Mouse (Mus musculus): ENCODE results near the gene Synpo2. TPM values are rescaled to one million over a fixed set of nuclear protein-coding genes. Genes with fewer than 3 reads are reported as not detected.

Gene Synpo2
- polyA plus RNA-seq, 1 experiment from 2014 or later: 2.8 TPM

DNA sequence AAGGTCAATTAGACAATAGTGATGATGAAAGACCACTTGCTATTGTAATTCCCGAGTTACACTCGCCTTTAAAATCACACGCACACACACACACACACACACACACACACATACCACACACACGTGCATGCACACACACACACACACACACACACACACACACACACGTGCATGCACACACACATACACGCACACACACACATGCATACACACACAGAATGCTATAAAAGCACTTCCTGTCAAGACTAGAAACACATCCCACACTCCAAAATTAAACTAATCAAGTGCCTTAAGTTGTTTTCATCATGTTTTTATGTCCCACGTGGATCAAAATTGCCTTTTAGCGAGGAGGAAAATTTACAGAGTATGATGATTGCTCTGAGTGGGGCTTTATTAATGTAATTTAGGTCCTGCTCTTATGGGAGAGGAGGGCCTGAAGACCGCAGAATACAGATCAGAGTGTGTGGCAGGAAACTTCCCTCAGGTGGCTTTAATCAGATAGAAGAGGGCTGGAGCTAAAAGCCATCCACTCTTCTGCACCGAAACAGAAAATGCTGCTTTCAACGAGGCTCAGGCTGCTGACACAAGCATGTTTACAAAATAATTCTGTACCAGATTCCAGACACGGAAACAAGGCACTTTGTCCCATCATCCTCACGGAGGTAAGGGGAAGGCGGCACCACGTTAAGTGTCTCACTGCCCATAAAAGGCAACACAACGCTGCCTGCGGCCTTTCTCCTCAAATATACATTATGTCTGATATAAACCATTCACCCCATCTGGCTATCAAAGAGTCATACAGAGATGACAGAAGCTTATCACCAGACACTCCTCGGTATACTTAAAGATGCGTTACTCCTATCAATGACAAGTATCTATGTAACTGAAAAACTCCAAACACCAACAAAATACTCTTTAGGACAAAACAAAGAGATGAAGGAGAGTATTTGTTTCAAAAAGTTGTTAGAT lies 59.3 kb downstream of the Synpo2 start:
- WGBS: 77% methylated on average over 19 of the region's 19 CpGs
- ATAC-seq (ENCODE audit: low read depth): no peak

DNA sequence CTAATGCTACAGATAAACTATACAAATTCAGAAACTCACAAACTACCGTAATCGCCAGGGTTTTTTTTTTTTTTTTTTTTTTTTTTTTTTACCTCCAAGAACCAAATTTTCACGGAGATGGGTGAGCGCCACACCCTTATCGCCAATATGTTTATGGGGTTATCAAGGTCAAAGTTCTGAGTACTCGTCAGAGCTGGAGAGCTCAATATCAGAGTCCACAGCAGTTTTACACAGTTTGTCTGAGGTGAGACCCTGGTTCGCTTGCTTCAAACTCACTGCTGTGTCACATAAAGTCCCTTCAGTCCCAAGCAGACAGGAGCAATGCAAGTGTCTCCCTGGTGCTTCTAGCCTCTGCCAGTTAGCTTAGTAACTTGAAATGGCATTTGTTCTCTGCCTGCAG lies 60.8 kb downstream of the Synpo2 start:
- ATAC-seq (ENCODE audit: low read depth): no peak
- Histone ChIP-seq H3K27ac (ENCODE audit: low read depth, low read length) (no peak overlapping the region), H3K4me1 (ENCODE audit: control insufficient read depth, insufficient read depth, low read length) (no peaks in the 10 kb centered on the region), H3K9me3 (ENCODE audit: control insufficient read depth, low read length) (no peaks in the 10 kb centered on the region), H3K4me2 (ENCODE audit: low read depth, low read length) (no peak overlapping the region), H3K4me3 (ENCODE audit: low read depth, low read length) (no peak overlapping the region), H3K27me3 (ENCODE audit: control insufficient read depth, insufficient read depth, low read length) (no peaks in the 10 kb centered on the region), H3K36me3 (ENCODE audit: control insufficient read depth, insufficient read depth, low read length) (no peaks in the 10 kb centered on the region), H3K9ac (replicated peaks; ENCODE audit: low read depth, low read length) (no peak overlapping the region)
- WGBS: 91% methylated on average over 7 of the region's 7 CpGs

More for the DNA sequence above, 59.3 kb downstream of the Synpo2 start:
- Histone ChIP-seq H3K9me3 (ENCODE audit: control insufficient read depth, low read length) (no peaks in the 10 kb centered on the region), H3K36me3 (ENCODE audit: control insufficient read depth, insufficient read depth, low read length) (no peaks in the 10 kb centered on the region), H3K4me1 (ENCODE audit: control insufficient read depth, insufficient read depth, low read length) (no peaks in the 10 kb centered on the region), H3K4me3 (ENCODE audit: low read depth, low read length) (no peak overlapping the region), H3K4me2 (ENCODE audit: low read depth, low read length) (no peak overlapping the region), H3K27me3 (ENCODE audit: control insufficient read depth, insufficient read depth, low read length) (no peaks in the 10 kb centered on the region), H3K27ac (ENCODE audit: low read depth, low read length) (no peak overlapping the region), H3K9ac (replicated peaks; ENCODE audit: low read depth, low read length) (no peak overlapping the region)

DNA sequence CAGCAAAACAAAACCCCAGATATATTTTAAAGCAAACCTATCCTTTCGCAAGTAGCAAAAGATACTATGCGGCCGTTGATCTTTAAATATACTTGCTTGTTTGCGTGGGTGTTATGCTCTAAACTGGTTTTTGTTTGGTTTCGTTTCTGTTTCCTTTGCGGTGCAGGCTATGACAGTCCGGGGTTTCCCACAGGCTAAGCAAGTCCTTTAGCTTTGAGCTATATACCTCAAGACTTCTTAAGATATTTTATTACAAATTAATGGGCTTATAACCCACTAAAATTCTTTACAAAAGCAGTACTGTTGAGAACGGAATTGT lies 61.6 kb downstream of the Synpo2 start:
- Histone ChIP-seq H3K9me3 (ENCODE audit: control insufficient read depth, low read length) (no peaks in the 10 kb centered on the region), H3K36me3 (ENCODE audit: control insufficient read depth, insufficient read depth, low read length) (no peaks in the 10 kb centered on the region), H3K9ac (replicated peaks; ENCODE audit: low read depth, low read length) (no peak overlapping the region), H3K4me2 (ENCODE audit: low read depth, low read length) (no peak overlapping the region), H3K27me3 (ENCODE audit: control insufficient read depth, insufficient read depth, low read length) (no peaks in the 10 kb centered on the region), H3K27ac (ENCODE audit: low read depth, low read length) (no peak overlapping the region), H3K4me3 (ENCODE audit: low read depth, low read length) (no peak overlapping the region), H3K4me1 (ENCODE audit: control insufficient read depth, insufficient read depth, low read length) (no peaks in the 10 kb centered on the region)
- no peak for ATAC-seq (ENCODE audit: low read depth)
- 94% methylated on average over 8 of the region's 8 CpGs for WGBS

- no peaks in the 10 kb centered on the region for H3K27me3 ChIP-seq (ENCODE audit: control insufficient read depth, insufficient read depth, low read length)
- H3K27ac ChIP-seq (ENCODE audit: low read depth, low read length): no peak overlapping the region
- WGBS: 76% methylated on average over 21 of the region's 21 CpGs
- no peaks in the 10 kb centered on the region for H3K36me3 ChIP-seq (ENCODE audit: control insufficient read depth, insufficient read depth, low read length)
- no peaks in the 10 kb centered on the region for H3K9me3 ChIP-seq (ENCODE audit: control insufficient read depth, low read length)
- ATAC-seq (ENCODE audit: low read depth): no peak
- H3K4me1 ChIP-seq (ENCODE audit: control insufficient read depth, insufficient read depth, low read length): no peaks in the 10 kb centered on the region
- H3K4me2 ChIP-seq (ENCODE audit: low read depth, low read length): no peak overlapping the region
- no peak overlapping the region for H3K4me3 ChIP-seq (ENCODE audit: low read depth, low read length)
- H3K9ac ChIP-seq (replicated peaks; ENCODE audit: low read depth, low read length): no peak overlapping the region
These were observed 62.2 kb downstream of the Synpo2 start for GRCm38 (mm10) chr3:123173553-123174378.

DNA sequence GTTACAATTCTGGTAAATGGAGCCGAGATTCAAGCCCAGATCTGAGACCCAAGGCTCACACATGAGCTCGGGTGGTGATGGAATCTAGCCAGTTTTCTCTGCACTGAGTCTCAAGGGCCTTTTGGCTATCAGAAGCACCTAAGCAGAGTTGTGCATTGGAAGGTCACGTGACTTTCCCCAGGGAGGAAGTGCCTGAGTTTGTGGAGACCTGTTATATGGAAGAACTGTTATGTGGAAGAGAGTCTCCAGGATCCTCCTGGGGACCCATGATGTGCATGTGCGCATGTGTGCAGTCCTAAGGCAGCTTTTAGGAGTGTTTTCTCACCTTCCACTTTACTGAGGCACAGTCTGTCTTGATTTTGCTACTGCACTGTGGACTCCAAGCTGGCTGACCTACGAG lies 63.8 kb downstream of the Synpo2 start:
- Histone ChIP-seq H3K27me3 (ENCODE audit: control insufficient read depth, insufficient read depth, low read length) (no peaks in the 10 kb centered on the region), H3K4me3 (ENCODE audit: low read depth, low read length) (no peak overlapping the region), H3K4me2 (ENCODE audit: low read depth, low read length) (no peak overlapping the region), H3K27ac (ENCODE audit: low read depth, low read length) (no peak overlapping the region), H3K9ac (replicated peaks; ENCODE audit: low read depth, low read length) (no peak overlapping the region), H3K4me1 (ENCODE audit: control insufficient read depth, insufficient read depth, low read length) (no peaks in the 10 kb centered on the region), H3K36me3 (ENCODE audit: control insufficient read depth, insufficient read depth, low read length) (no peaks in the 10 kb centered on the region), H3K9me3 (ENCODE audit: control insufficient read depth, low read length) (no peaks in the 10 kb centered on the region)
- no peak for ATAC-seq (ENCODE audit: low read depth)
- WGBS: 91% methylated on average over 5 of the region's 5 CpGs

- Histone ChIP-seq H3K9ac (replicated peaks; ENCODE audit: low read depth, low read length) (no peak overlapping the region), H3K4me2 (ENCODE audit: low read depth, low read length) (no peak overlapping the region), H3K27me3 (ENCODE audit: control insufficient read depth, insufficient read depth, low read length) (0 out of 2 replicates have a peak, but pooled peaks cover 2% of the 10 kb centered on the region), H3K9me3 (ENCODE audit: control insufficient read depth, low read length) (no peaks in the 10 kb centered on the region), H3K27ac (ENCODE audit: low read depth, low read length) (no peak overlapping the region), H3K4me1 (ENCODE audit: control insufficient read depth, insufficient read depth, low read length) (no peaks in the 10 kb centered on the region), H3K36me3 (ENCODE audit: control insufficient read depth, insufficient read depth, low read length) (no peaks in the 10 kb centered on the region), H3K4me3 (ENCODE audit: low read depth, low read length) (no peak overlapping the region)
- ATAC-seq (ENCODE audit: low read depth): no peak
- WGBS: 93% methylated on average over 4 of the region's 4 CpGs
These were observed 66.6 kb downstream of the Synpo2 start for GRCm38 (mm10) chr3:123169398-123169797.

GRCm38 (mm10) chr3:123168815-123169214 lies 67.1 kb downstream of the Synpo2 start:
- no peak overlapping the region for H3K9ac ChIP-seq (replicated peaks; ENCODE audit: low read depth, low read length)
- 11% methylated on average over 5 of the region's 5 CpGs for WGBS
- H3K4me2 ChIP-seq (ENCODE audit: low read depth, low read length): no peak overlapping the region
- no peaks in the 10 kb centered on the region for H3K4me1 ChIP-seq (ENCODE audit: control insufficient read depth, insufficient read depth, low read length)
- no peaks in the 10 kb centered on the region for H3K36me3 ChIP-seq (ENCODE audit: control insufficient read depth, insufficient read depth, low read length)
- 0 out of 2 replicates have a peak, but pooled peaks cover 2% of the 10 kb centered on the region for H3K27me3 ChIP-seq (ENCODE audit: control insufficient read depth, insufficient read depth, low read length)
- H3K9me3 ChIP-seq (ENCODE audit: control insufficient read depth, low read length): no peaks in the 10 kb centered on the region
- peak; percentile 60; the same call in 1 of the 2 replicates for ATAC-seq (ENCODE audit: low read depth)
- no peak overlapping the region for H3K4me3 ChIP-seq (ENCODE audit: low read depth, low read length)
- H3K27ac ChIP-seq (ENCODE audit: low read depth, low read length): no peak overlapping the region

DNA sequence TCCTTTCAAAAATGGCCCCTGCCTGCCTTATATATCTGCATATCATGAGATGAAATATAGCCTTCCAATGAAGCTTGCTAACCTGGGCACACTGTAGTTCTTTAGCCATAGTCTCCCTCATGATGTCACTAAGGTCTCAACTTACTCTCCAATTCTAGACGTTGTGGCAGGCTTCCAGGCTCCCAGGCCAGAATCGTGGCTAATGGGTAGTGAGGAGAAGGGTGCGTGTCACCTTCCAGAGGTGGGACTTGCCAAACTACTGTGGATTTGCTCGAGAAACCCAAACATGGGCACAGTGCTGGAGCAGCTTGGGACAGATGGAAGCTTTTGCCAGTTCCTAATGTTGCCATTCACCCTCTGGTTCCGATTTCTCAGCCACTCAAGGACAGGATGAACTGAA lies 69.5 kb downstream of the Synpo2 start:
- ATAC-seq (ENCODE audit: low read depth): no peak
- Histone ChIP-seq H3K9me3 (ENCODE audit: control insufficient read depth, low read length) (no peaks in the 10 kb centered on the region), H3K4me1 (ENCODE audit: control insufficient read depth, insufficient read depth, low read length) (0 out of 2 replicates have a peak, but pooled peaks cover 6% of the 10 kb centered on the region), H3K9ac (replicated peaks; ENCODE audit: low read depth, low read length) (no peak overlapping the region), H3K36me3 (ENCODE audit: control insufficient read depth, insufficient read depth, low read length) (no peaks in the 10 kb centered on the region), H3K4me2 (ENCODE audit: low read depth, low read length) (no peak overlapping the region), H3K27ac (ENCODE audit: low read depth, low read length) (no peak overlapping the region), H3K4me3 (ENCODE audit: low read depth, low read length) (no peak overlapping the region), H3K27me3 (ENCODE audit: control insufficient read depth, insufficient read depth, low read length) (0 out of 2 replicates have a peak, but pooled peaks cover 2% of the 10 kb centered on the region)
- 71% methylated on average over 5 of the region's 5 CpGs for WGBS

DNA sequence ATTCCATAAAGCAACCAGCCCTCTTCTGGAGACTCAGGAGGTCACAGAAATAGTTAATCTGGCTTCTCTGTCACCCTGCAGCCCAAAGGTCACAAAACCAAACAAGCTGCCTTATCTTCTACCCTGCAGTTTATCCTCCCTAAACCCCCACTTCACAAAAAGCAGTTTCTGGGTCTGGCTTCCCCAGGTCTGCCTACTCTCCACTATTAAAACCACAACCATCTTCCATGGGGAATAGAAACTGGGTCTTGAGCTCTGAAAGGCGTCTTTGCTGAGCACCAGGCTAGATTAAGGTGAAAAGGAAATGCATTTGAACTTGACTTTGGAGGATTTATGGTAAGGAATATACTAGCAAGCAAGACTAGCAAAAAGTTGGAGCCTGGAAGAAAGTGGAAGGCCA lies 71.8 kb downstream of the Synpo2 start:
- ATAC-seq (ENCODE audit: low read depth): no peak
- no peaks in the 10 kb centered on the region for H3K9me3 ChIP-seq (ENCODE audit: control insufficient read depth, low read length)
- H3K4me1 ChIP-seq (ENCODE audit: control insufficient read depth, insufficient read depth, low read length): 0 out of 2 replicates have a peak, but pooled peaks cover 6% of the 10 kb centered on the region
- H3K36me3 ChIP-seq (ENCODE audit: control insufficient read depth, insufficient read depth, low read length): no peaks in the 10 kb centered on the region
- no peak overlapping the region for H3K9ac ChIP-seq (replicated peaks; ENCODE audit: low read depth, low read length)
- no peak overlapping the region for H3K27ac ChIP-seq (ENCODE audit: low read depth, low read length)
- H3K4me3 ChIP-seq (ENCODE audit: low read depth, low read length): no peak overlapping the region
- H3K27me3 ChIP-seq (ENCODE audit: control insufficient read depth, insufficient read depth, low read length): 0 out of 2 replicates have a peak, but pooled peaks cover 2% of the 10 kb centered on the region
- 78% methylated on average over 1 of the region's 1 CpGs for WGBS
- H3K4me2 ChIP-seq (ENCODE audit: low read depth, low read length): no peak overlapping the region

Data from neural tube, embryonic 14.5 days (tissue).